Mouse (Mus musculus) adrenal gland, adult 2 months (tissue): ENCODE data around the gene Gbx2. TPM values are rescaled to one million over a fixed set of nuclear protein-coding genes. Genes with fewer than 3 reads are reported as not detected.

ENCODE experiments used
- DNase-seq: peaks from one replicate; pipeline ENCODE4 v3.0.0; 2021
- polyA plus RNA-seq: library from polyadenylated mRNA; depleted of rRNA; stranded (reverse); fragments of >200 nt; gene quantifications from 2 replicates; pipeline ENCODE4 v1.2.3, GENCODE M21; 2012
- total RNA-seq, 2 experiments: library from RNA; stranded (reverse); gene quantifications; 2 replicates each; pipeline ENCODE4 v1.2.3; 2021

The Gbx2 gene
- total and polyA plus RNA-seq, 3 experiments, result not detected

DNA sequence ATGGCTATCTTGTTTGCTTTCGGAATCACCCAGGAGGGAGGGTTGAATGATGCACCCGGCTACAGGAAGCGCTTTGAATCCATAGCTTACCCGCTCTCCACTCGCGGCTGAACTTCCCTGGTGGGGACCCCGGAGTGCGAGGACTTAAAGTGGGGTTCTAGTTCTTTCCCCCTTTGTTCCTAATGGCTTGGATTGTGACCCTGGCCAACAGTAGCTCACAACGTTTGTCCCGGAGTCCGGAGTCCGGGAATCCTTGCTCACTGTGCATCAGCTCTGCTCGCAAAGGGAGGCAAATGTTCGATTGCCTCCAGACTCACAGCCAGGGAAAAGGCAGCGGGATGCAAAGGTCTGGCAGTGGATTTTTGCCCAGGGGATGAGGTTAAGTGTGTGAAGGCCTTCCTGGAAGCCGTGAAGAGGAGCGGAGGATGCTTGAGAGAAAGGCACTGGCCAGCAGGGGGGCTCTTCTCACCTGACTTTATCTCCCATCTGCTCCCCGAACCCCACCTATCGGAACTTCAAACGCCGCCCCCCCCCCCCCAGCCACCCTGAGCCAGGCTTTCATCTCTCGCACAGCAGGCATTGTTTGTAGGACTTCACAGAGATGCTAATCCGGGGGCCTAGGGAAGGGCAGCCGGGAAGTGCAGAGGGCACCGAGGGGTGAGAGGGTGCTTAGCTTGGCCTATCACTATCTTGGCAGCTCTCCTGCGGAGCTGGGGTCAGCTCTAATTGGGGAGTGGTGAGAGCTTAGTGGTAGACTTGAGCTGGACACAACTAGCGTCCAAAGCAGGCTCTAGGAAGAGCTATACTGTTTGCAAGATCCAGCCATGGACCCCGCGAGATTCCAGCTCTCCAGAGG lies 4.7 kb upstream of the Gbx2 start:
- no peak for DNase-seq

- DNase-seq, result no peak
Observed at GRCm38 (mm10) chr1:89934316-89935260, 3.6 kb upstream of the Gbx2 start.

GRCm38 (mm10) chr1:89933786-89934185 lies 2.8 kb upstream of the Gbx2 start:
- no peak for DNase-seq

- DNase-seq, result no peak
Observed at GRCm38 (mm10) chr1:89933028-89933427, 2.0 kb upstream of the Gbx2 start.

- DNase-seq, result no peak
Observed at GRCm38 (mm10) chr1:89932616-89933015, 1.6 kb upstream of the Gbx2 start.

- no peak for DNase-seq
Observed at GRCm38 (mm10) chr1:89932021-89932423, 1.0 kb upstream of the Gbx2 start.

GRCm38 (mm10) chr1:89930551-89930950 lies 428 bp downstream of the Gbx2 start:
- peak; percentile 14 for DNase-seq

DNA sequence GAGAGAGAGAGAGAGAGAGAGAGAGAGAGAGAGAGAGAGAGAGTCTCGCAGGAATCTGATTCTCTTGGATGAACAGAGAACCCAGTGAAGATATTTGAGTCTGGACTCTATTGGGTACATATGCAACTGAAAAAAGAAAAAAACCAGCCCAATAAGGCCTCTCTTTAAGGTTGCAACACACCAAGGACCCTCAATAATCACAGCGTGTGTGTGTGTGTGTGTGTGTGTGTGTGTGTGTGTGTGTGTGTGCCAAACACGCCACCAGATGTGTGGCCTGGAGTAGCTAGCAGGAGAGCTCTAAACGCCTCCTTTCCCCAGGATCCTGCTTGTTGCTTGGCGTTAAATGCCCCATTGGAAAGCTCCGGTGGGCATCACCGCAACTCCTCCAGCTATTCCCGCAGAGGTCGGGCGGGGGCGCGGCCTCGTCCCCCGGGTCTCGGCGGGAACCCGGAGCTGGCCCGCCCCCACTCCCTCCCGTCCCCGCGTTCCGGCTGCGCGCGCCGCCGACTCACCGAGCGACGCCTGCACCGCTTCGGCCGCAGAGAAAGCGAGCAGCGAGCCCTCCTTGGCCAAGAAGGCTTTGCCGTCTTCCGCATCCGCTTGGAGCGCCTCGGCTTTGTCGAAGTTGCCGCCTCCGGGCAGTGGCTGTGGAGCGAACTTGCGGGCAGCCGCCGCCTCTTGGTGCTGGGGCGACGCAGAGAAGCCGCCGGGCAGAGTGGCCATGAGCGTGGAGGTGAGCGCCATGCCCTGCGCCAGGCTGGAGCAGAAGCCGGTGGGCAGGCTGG lies 1.1 kb downstream of the Gbx2 start:
- DNase-seq, result peak; percentile 25

- no peak for DNase-seq
Observed at GRCm38 (mm10) chr1:89929181-89929580, 1.8 kb downstream of the Gbx2 start.

- no peak for DNase-seq
Observed at GRCm38 (mm10) chr1:89928676-89929075, 2.3 kb downstream of the Gbx2 start.

- peak; percentile 18 for DNase-seq
Observed at GRCm38 (mm10) chr1:89927061-89927661, 3.8 kb downstream of the Gbx2 start.

- DNase-seq, result no peak
Observed at GRCm38 (mm10) chr1:89926583-89927060, 4.4 kb downstream of the Gbx2 start.

DNA sequence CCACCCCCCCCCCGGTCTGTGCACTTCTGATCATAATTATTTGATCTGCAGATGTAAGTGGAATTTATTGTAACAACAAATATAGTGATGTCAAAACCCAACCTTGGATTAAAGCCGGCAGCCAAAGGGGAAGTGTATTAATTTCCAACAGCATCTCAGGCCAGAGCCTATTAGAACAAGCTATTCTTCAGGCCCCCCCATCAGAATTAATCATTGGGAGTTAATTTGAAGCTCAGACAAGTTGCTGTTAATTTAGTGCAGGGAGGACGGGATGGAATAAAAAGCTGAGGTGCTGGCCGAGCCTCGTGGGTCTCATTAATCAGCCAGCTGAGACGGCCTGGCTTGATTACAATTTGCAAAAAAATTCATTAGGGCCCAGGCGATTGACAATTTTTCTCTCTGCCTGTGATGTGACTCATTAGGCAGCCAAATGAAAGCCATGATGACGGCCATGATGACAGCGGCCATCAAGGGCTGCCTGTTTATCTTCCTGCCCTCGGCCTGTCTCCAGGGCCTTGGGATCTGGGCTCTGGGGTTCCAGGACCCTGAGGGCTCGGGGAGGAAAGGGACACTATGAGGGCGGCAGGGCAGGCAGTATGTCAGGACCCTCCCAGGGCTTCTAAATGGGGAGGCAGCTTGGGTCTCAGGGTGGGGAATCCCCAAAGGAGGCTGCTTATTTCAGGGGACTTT lies 5.3 kb downstream of the Gbx2 start:
- DNase-seq, result no peak

- DNase-seq, result no peak
Observed at GRCm38 (mm10) chr1:89923642-89924020, 7.3 kb downstream of the Gbx2 start.

DNA sequence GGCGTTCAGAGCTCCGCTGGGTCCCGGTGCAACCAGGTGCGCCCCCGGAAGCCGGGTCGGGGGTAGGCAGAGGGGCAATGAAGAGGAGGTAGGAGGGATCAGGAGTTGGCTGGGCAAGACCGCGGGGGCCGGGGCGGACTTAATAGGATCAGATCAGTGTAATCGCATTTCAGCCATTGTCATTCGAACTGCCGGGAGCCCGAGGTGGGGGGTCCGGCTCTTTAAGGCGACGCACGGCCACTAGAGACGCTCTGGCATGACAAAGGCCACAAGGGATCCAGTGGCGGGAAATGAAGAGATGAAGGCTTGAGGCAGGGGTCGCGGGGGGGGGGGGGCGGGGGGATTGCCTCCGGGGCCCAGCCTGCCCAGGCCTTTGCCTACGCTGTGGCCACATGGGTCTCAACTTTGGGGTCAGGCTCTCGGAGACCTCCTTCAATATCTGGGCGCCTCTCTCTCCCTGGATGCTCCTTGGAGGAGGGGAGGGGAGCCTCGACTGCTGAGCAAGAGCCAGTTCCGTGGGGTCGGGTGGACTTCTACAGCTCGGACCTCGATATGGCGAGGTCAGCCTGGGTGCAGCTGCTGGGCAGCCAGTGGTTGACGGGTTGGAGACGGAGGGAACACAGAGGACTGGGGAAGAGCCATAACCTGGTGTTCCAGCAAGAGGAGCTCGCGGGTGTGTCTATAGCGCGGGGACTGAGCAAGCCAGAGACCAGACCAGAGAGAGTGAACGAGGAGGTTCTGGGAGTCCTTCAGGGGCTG lies 7.9 kb downstream of the Gbx2 start:
- no peak for DNase-seq

- no peak for DNase-seq
Observed at GRCm38 (mm10) chr1:89922282-89922681, 8.7 kb downstream of the Gbx2 start.

DNA sequence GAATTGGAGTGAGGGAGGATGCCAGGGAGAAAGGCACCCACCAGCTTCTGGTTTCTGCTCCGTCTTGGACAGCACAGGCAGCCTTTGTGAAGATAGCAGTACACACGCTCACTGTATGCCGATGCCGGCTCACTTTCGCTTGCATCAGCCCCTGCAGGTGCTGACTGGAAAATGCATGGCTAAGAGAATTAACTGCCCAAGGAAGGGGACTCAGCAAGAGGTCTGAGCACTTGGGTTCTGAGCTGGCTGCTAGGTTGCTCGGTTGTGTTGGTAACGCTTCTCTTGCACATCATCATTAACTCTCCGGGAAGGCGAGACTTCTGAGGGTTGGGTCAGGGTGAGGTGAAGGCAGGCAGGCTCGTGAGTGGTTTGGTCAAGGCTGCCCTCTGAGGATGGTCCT lies 9.2 kb downstream of the Gbx2 start:
- no peak for DNase-seq

GRCm38 (mm10) chr1:89919206-89919605 lies 11.8 kb downstream of the Gbx2 start:
- no peak for DNase-seq

DNA sequence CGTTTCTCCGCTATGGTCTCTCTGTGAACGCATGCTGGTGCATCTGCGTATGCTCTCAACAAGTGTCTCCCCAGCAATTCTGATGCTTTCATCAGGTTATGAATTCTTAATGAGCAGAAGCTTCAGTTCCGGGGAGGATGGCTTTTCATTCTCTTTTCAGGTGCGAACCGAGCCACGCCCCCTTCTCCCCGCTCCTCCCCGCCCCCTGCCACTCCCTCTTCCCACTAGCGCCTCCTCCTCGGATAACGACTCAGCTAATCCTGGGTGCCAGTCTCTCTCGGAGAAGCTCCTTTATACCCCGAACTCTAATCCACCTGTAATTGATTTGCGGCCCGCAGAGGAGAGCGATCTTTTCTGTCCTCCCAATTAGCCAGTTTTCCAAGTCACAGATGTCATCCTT lies 12.9 kb downstream of the Gbx2 start:
- DNase-seq, result no peak

DNA sequence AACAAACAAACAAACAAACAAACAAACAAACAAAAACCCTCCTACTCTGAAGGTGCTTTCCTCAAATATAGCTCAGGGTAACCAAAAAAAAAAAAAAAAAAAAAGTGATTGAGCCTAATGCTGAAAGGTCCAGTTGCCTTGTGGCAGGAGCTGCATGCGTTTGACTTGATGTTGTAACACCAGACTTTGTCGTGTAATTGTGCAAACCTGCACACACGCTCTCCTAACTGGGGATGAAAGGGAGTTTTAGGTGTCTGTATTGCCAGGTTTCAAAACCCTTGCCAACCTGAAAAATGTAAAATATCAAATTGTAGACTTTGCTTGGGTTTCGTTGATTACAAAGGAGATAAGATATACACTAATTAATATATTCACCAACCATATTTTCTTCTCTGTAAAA lies 17.4 kb downstream of the Gbx2 start:
- no peak for DNase-seq
